Mouse (Mus musculus) cerebral cortex, adult 2 months (tissue): ENCODE data around the gene Foxo6.

Source experiments
- WGBS: fragments of 180-500 bp; shearing (Covaris S2); methylation state at CpG from one replicate; pipeline ENCODE4 v1.1.7; 2018; 5-methylcytosine and 5-hydroxymethylcytosine counted together

Foxo6 gene

GRCm38 (mm10) chr4:120284187-120284586, 3.0 kb downstream of the Foxo6 start:
- 41% methylated on average over 1 of the region's 1 CpGs for WGBS

DNA sequence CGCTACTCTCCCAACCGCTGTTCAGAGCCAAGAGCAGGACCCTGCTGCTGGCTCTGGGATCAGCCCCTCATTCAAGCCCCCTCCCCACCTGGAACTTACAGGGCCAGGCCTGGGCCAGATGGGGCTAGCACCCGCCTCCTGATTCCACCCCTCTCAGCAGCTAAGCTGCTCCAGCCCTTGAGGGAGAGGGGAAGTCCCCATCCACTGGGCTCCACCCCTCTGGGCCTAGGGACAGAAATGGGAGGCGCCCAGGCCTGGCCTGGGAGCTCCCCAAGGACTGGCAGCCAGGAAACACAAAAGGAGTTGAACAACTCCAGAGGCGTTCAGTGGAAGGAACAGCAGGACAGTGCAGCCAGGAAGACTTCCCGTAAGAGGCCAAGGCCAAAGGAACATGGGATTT, 4.0 kb downstream of the Foxo6 start:
- WGBS: 17% methylated on average over 6 of the region's 6 CpGs

DNA sequence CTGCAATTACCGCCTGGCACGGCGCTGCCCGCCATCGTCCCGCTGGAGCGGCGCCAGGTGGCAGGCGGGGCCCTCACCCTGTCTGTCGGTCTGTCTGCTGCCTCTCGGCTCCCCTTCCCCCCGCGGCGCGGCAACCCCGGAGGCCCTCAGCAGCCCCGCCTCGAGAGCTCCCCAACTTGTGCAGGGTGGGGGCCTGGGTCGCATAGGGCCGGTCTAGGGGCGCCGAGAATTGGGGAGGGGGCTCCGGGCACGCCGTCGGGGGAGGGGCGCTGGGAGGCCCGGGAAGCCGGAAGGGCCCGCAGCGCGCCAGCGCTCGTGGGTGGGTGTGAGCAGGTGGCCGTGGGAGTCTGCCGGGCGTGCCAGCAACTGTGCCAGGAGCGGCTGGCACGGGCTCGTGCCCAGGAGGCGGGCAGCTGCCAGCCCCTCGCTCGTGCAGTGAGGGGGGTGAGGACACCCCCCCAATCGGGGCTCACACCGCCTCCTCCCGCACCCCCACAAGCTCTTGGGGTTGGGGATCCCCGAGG, 4.5 kb downstream of the Foxo6 start:
- 1% methylated on average over 43 of the region's 47 CpGs for WGBS

- 58% methylated on average over 3 of the region's 3 CpGs for WGBS
Observed at GRCm38 (mm10) chr4:120281011-120281410, 6.1 kb downstream of the Foxo6 start.

DNA sequence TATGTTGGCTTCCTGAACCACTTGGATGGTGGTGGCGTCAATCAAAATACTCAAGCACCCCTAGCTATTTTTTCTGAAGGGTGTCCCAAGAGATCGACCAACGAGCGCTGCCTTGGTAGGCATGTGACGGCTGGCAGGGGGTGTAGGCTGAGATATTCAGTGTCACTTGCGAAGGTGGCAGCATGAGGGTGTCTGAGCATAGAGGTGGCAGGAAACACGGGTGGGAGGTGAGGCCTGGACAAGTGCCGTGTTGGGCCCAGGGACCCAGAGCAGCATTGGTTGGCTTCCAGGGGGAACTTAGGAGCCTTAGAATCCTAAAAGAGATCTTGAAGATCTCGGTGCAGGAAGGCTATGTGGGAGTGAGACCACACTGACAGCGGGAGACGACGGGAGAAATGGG, 6.7 kb downstream of the Foxo6 start:
- WGBS: 54% methylated on average over 12 of the region's 12 CpGs

DNA sequence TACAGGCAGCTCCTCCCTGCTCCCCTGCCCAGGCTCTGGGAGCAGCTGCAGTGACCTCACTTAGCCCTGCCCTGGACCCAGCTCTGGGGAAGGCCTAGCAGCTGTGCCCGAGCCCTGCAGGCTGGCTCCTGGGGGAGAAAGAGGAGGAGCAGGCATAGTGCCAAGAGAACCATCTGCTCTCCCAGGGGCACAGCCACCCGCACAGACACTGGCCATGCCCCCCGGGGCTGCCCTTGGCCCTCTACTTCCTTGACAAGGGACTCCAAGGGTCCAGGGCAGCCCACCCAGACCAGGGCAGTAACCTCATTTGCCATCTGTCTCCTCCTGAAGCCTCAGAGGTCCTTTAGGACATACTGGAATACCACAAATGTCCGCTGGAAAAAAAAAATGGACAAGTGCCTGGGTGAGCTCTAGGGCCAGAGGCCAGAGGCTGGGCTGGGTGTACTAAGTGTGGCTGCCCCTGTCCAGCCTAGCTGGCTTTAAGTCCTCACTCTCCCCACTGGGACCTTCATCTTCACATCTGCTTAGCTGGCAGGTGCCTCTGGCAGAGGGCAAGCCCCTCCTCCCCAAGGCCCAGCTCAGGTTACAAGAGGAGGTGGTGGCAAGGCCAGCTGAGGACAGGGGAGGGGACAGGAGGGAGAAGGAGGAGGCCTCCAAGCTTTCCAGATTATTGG, 9.8 kb downstream of the Foxo6 start:
- 34% methylated on average over 4 of the region's 4 CpGs for WGBS

- WGBS: 82% methylated on average over 9 of the region's 9 CpGs
Observed at GRCm38 (mm10) chr4:120275487-120275886, 11.7 kb downstream of the Foxo6 start.

GRCm38 (mm10) chr4:120273594-120273993, 13.6 kb downstream of the Foxo6 start:
- 77% methylated on average over 7 of the region's 7 CpGs for WGBS

DNA sequence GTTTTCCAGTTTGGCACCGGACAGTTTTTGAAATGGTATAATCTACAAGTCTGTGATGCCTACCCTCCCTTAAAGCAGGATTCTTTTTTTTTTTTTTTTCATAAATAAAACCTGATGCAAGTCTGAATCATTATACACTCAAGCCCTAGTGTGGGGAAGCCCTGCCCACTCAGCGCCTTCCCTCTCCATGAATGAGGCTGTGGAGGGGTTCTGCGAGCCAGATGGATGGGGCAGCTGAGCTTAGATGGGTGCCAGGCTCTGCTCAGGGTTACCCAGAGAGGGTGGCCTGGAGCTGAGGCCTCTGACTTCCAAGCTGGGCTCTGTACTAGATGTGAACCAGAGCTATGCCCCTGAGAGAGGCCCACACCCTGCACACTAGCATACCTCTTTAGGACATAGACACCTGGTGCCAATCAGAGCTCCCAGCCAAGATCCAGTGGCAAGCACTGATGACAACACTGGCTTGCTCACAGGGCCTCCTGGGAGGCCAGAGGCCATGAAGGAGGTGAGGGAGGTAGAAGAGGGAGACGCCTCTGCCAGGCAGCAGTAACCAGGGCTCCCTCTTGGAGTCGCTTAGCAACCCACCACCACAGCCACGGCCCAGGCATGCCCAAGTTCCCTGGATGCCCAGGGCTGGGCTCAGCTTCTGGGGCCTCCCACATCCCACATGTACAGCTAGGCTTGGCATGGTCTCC, 15.1 kb downstream of the Foxo6 start:
- 45% methylated on average over 6 of the region's 6 CpGs for WGBS

DNA sequence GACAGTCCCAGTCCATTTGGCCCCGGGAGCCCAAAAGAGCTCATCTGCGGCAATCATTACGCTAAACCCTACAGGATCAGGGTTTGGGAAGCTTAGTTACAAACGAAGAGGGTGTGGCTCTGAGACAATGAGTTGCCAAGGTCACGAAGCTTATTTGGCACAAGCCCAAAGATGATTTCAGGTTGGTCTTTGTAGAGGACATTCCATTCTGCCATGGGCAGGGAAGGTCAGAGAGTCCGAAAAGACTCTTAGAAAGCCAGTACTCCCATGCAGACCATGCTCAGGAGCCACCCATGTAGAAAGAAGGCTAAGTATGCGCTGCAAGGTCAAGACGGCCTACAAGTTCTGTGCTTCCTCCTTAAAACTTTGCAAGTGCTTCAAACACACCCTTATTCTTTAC, 15.9 kb downstream of the Foxo6 start:
- 66% methylated on average over 8 of the region's 8 CpGs for WGBS

GRCm38 (mm10) chr4:120270937-120271199, 16.3 kb downstream of the Foxo6 start:
- WGBS: 56% methylated on average over 4 of the region's 4 CpGs

DNA sequence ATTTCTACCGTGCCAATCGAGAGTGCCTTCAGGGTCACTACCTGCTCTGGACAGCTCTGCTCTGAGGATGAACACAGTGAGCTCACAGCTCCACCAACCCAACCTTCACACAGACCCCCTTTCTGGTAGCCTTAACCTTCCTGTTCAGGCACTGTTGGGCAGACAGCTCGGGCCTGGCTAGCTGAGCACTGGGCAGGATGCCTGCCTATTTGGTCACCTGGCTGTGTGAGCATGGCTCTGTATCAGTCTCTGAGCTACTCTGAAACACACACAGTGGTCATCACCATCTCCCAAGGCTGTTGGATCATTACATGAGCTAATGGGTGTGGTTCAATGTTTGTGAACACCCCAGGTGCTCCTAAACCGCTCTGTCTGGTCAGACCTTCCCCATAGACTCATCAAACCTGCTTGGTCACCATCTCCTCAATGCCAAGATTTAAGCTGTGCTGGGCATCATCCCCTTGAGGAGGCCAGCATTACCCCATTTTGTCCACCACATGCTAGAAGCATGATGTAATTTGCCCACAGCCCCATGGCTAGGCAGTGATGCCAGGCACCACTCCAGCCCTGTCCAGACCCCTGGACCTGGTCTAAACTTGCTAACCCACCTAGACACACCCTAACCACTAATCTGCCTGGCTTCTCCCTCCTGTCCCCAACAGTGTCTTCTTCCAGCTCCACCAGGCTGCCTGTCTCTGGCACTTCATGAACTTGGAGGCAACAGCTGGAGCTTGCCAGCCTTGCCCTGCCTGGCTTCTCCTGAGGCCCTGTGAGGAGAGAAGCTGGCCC, 16.8 kb downstream of the Foxo6 start:
- WGBS: 77% methylated on average over 4 of the region's 4 CpGs

DNA sequence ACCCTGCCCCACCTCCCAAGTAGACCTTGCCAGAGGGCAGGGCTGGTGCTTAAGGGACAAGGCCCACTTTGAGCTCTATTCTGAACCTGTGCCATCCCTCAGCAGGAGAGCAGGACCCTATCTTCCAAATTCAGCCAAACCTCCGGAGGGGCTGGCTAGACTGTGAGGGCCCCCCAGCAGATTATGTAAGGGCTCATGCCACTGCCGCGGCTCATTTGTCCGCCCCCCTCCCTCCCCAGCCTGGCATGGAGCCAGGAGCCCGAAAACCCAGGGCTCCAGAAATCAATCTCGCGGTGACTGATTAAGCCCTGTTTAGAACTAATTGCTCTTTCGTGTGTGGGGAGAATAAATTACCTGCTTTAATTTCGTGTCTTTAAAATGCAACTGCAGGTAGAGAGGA, 17.7 kb downstream of the Foxo6 start:
- WGBS: 32% methylated on average over 9 of the region's 9 CpGs

- WGBS: 28% methylated on average over 109 of the region's 112 CpGs
Observed at GRCm38 (mm10) chr4:120268214-120269061, 18.7 kb downstream of the Foxo6 start.

- WGBS: 52% methylated on average over 25 of the region's 25 CpGs
Observed at GRCm38 (mm10) chr4:120267683-120268082, 19.5 kb downstream of the Foxo6 start.

DNA sequence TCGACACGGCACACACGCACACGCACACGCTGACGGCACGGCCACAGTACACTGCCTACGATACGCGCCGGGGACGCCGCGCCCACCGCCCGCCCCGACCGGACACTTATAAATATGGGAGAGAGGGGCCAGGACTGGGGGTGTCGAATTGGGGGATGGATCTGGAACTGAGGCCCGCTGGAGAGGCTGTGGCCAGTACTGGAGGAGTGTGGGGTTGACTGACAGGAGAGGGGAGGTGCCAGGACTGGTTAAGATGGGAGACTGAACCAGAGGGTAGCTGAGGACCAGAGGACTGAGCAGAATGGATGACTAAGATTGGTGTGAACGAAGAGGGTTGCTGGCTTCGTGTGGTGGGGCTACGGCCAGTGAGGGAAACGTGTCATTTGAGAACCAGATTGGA, 20.0 kb downstream of the Foxo6 start:
- 65% methylated on average over 24 of the region's 24 CpGs for WGBS

DNA sequence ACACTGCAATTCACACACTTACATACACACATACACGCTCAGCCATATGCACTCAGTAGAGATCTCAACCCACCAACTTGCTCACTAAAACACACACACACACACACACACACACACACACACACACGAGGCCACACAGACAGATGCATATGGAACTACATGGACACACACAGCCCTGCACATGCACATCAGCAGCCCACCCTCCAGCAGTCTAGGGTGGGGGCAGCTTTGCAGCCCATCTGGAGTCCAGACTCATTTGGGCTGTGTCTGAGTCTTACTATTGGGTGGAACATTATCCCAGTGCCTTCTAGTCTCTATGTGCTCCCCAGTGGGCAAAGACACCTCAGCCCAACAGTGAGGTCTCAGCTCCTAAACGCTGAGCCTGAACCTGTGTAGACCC, 23.0 kb downstream of the Foxo6 start:
- 38% methylated on average over 3 of the region's 3 CpGs for WGBS

GRCm38 (mm10) chr4:120262726-120263125, 24.4 kb downstream of the Foxo6 start:
- 20% methylated on average over 2 of the region's 2 CpGs for WGBS

- WGBS: 38% methylated on average over 10 of the region's 10 CpGs
Observed at GRCm38 (mm10) chr4:120262206-120262605, 24.9 kb downstream of the Foxo6 start.

DNA sequence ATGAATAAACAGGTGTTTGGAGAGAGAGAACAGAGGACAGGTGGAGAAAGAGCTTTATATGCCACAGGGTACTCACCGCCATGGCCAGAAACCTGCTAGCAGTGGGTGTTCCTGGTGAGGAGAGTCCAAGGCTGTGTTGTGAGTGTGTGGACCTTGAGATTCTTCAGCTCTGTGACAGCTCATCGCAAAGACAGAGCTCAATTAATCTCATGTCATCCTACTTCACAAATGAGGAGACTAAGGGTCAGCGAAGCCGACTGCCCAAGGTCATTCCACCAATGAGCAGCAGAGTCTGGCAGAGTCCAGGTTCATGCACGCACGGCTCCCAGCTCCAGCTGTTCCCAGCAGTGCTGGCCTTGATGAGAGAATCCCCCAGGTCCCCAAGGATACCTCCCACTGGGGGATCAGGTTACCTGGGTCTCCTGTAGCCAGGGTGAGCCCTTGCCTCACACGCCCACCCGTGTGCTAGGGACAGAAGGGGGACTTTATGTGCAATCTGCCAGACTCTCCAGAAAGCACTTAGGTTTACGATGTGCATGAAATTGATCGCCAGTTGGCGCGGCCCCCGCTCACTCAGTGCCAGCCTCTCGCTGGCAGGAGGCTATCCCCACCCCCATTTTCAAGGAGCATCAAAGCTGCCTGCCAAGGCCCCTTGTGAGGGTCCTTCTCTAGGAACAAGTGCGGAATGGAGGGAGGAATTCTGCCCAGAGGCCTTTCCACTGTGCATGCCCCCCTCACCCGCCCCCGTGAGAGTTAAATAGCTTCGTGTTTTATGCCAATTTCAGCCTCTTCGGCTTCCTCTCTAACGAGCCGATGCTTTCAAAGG, 27.6 kb downstream of the Foxo6 start:
- 19% methylated on average over 21 of the region's 21 CpGs for WGBS

- 27% methylated on average over 8 of the region's 8 CpGs for WGBS
Observed at GRCm38 (mm10) chr4:120248800-120249261, 38.3 kb downstream of the Foxo6 start.
